Mouse (Mus musculus) neural tube, embryonic 13.5 days (tissue): ENCODE measurements around the gene Micall2. TPM values are rescaled to one million over a fixed set of nuclear protein-coding genes. Genes with fewer than 3 reads are reported as not detected.
"Not testable (repeated sequence)": the region's sequence is repeated elsewhere in the genome, so short reads cannot be mapped to it uniquely, and the experiment has no call there.

Experiments used
- ATAC-seq: fragments of 200-750 bp; cut with Nextera tagmentation; 2 replicates; pipeline ENCODE4 v1.8.0; 2017; ENCODE audit warnings: low read depth, mild to moderate bottlenecking, moderate TSS enrichment, moderate library complexity
- H3K27ac ChIP-seq: fragments of 300-500 bp; sonication (generic); replicated peaks from 2 replicates; pipeline ENCODE4 v1.5.1; 2015; ENCODE audit warnings: moderate library complexity, mild to moderate bottlenecking, inconsistent platforms
- H3K27me3 ChIP-seq: fragments of 300-500 bp; sonication (generic); 2 replicates; pipeline ENCODE4 v1.6.1; 2015; ENCODE audit warnings: mild to moderate bottlenecking, inconsistent platforms
- H3K36me3 ChIP-seq: fragments of 300-500 bp; sonication (generic); 2 replicates; pipeline ENCODE4 v1.6.1; 2015; ENCODE audit warnings: mild to moderate bottlenecking, inconsistent platforms
- H3K4me1 ChIP-seq: fragments of 300-500 bp; sonication (generic); replicated peaks from 2 replicates; pipeline ENCODE4 v1.6.1; 2015; ENCODE audit warnings: inconsistent platforms
- H3K4me2 ChIP-seq: fragments of 300-500 bp; sonication (generic); 2 replicates; pipeline ENCODE4 v1.6.1; 2015; ENCODE audit warnings: inconsistent platforms, mild to moderate bottlenecking, moderate library complexity
- H3K4me3 ChIP-seq: fragments of 300-500 bp; sonication (generic); 2 replicates; pipeline ENCODE4 v1.5.1; 2015; ENCODE audit warnings: mild to moderate bottlenecking, inconsistent platforms
- H3K9ac ChIP-seq: fragments of 300-500 bp; sonication (generic); 2 replicates; pipeline ENCODE4 v1.6.1; 2015; ENCODE audit warnings: moderate library complexity, mild to moderate bottlenecking, inconsistent platforms
- H3K9me3 ChIP-seq: fragments of 300-500 bp; sonication (generic); 2 replicates; pipeline ENCODE4 v1.6.1; 2016; ENCODE audit warnings: inconsistent platforms
- WGBS: fragments of 180-500 bp; shearing (Covaris S2); methylation state at CpG from one replicate; pipeline ENCODE4 v1.1.7; 2015; 5-methylcytosine and 5-hydroxymethylcytosine counted together
- polyA plus RNA-seq: library from polyadenylated mRNA; unstranded; fragments of >200 nt; fragmentation: Nextera tagmentation; extraction: Ambion mirVana; gene quantifications from 2 replicates; pipeline ENCODE4 v1.2.1, GENCODE M21; 2015

Micall2 gene
- polyA plus RNA-seq, 1 experiment from 2014 or later = 6.3 TPM

GRCm38 (mm10) chr5:139724336-139725116 lies 11.6 kb downstream of the Micall2 start:
- WGBS = 58% methylated on average over 10 of the region's 10 CpGs
- Histone ChIP-seq H3K27me3 (no peaks in the 10 kb centered on the region), H3K36me3 (no peaks in the 10 kb centered on the region), H3K4me1 (peaks cover 12% of the 10 kb centered on the region), H3K27ac (no peak overlapping the region), H3K9ac (0 out of 2 replicates have a peak overlapping the region, but pooled peaks have one; percentile 31), H3K9me3 (no peaks in the 10 kb centered on the region), H3K4me2 (no peak overlapping the region), H3K4me3 (no peak overlapping the region)
- no peak for ATAC-seq

GRCm38 (mm10) chr5:139723113-139723512 lies 13.0 kb downstream of the Micall2 start:
- Histone ChIP-seq H3K9me3 (no peaks in the 10 kb centered on the region), H3K27me3 (no peaks in the 10 kb centered on the region), H3K4me1 (peaks cover 21% of the 10 kb centered on the region), H3K4me3 (no peak overlapping the region), H3K9ac (no peak overlapping the region), H3K27ac (no peak overlapping the region), H3K4me2 (no peak overlapping the region), H3K36me3 (no peaks in the 10 kb centered on the region)
- no peak for ATAC-seq
- 63% methylated on average over 9 of the region's 9 CpGs for WGBS

- no peak overlapping the region for H3K4me2 ChIP-seq
- H3K4me3 ChIP-seq = no peak overlapping the region
- WGBS = 71% methylated on average over 6 of the region's 6 CpGs
- no peak overlapping the region for H3K9ac ChIP-seq
- no peak overlapping the region for H3K27ac ChIP-seq
- H3K36me3 ChIP-seq = no peaks in the 10 kb centered on the region
- no peaks in the 10 kb centered on the region for H3K9me3 ChIP-seq
- no peaks in the 10 kb centered on the region for H3K27me3 ChIP-seq
- peaks cover 21% of the 10 kb centered on the region for H3K4me1 ChIP-seq
- no peak for ATAC-seq
These were observed 13.4 kb downstream of the Micall2 start for GRCm38 (mm10) chr5:139722709-139723108.

- Histone ChIP-seq H3K4me2 (no peak overlapping the region), H3K27me3 (no peaks in the 10 kb centered on the region), H3K4me3 (no peak overlapping the region), H3K4me1 (peaks cover 9% of the 10 kb centered on the region), H3K9ac (no peak overlapping the region), H3K9me3 (no peaks in the 10 kb centered on the region), H3K36me3 (peaks cover 9% of the 10 kb centered on the region; the same call in 1 of the 2 replicates), H3K27ac (no peak overlapping the region)
- ATAC-seq = peak; percentile 54; the same call in 1 of the 2 replicates
- WGBS = 79% methylated on average over 6 of the region's 7 CpGs
These were observed 17.2 kb downstream of the Micall2 start for GRCm38 (mm10) chr5:139718949-139719348.

- 63% methylated on average over 6 of the region's 6 CpGs for WGBS
- no peak overlapping the region for H3K4me2 ChIP-seq
- H3K9ac ChIP-seq = no peak overlapping the region
- no peak overlapping the region for H3K27ac ChIP-seq
- H3K4me3 ChIP-seq = no peak overlapping the region
- peaks cover 9% of the 10 kb centered on the region for H3K4me1 ChIP-seq
- 0 out of 2 replicates have a peak, but pooled peaks have one; percentile 21 for ATAC-seq
- H3K9me3 ChIP-seq = no peaks in the 10 kb centered on the region
- no peaks in the 10 kb centered on the region for H3K27me3 ChIP-seq
- H3K36me3 ChIP-seq = peaks cover 9% of the 10 kb centered on the region; the same call in 1 of the 2 replicates
These were observed 17.6 kb downstream of the Micall2 start for GRCm38 (mm10) chr5:139718540-139718939.

GRCm38 (mm10) chr5:139717723-139718122 lies 18.4 kb downstream of the Micall2 start:
- WGBS = 98% methylated on average over 2 of the region's 2 CpGs
- no peak overlapping the region for H3K27ac ChIP-seq
- H3K27me3 ChIP-seq = no peaks in the 10 kb centered on the region
- H3K9ac ChIP-seq = no peak overlapping the region
- peaks cover 9% of the 10 kb centered on the region for H3K4me1 ChIP-seq
- H3K4me2 ChIP-seq = no peak overlapping the region
- ATAC-seq = no peak
- H3K36me3 ChIP-seq = peaks cover 9% of the 10 kb centered on the region; the same call in 1 of the 2 replicates
- no peak overlapping the region for H3K4me3 ChIP-seq
- H3K9me3 ChIP-seq = no peaks in the 10 kb centered on the region

- Histone ChIP-seq H3K4me1 (no peaks in the 10 kb centered on the region), H3K36me3 (peaks cover 52% of the 10 kb centered on the region), H3K27me3 (no peaks in the 10 kb centered on the region), H3K9me3 (0 out of 2 replicates have a peak, but pooled peaks cover 5% of the 10 kb centered on the region), H3K4me3 (no peak overlapping the region), H3K9ac (no peak overlapping the region), H3K4me2 (no peak overlapping the region), H3K27ac (no peak overlapping the region)
- no peak for ATAC-seq
- 91% methylated on average over 10 of the region's 10 CpGs for WGBS
These were observed 29.6 kb downstream of the Micall2 start for GRCm38 (mm10) chr5:139706496-139706895.

- Histone ChIP-seq H3K9ac (no peak overlapping the region), H3K4me1 (no peaks in the 10 kb centered on the region), H3K4me2 (no peak overlapping the region), H3K36me3 (peaks cover 19% of the 10 kb centered on the region), H3K4me3 (no peak overlapping the region), H3K27me3 (no peaks in the 10 kb centered on the region), H3K27ac (no peak overlapping the region), H3K9me3 (0 out of 2 replicates have a peak, but pooled peaks cover 5% of the 10 kb centered on the region)
- no peak for ATAC-seq
- WGBS = 59% methylated on average over 2 of the region's 2 CpGs
These were observed 33.2 kb downstream of the Micall2 start for GRCm38 (mm10) chr5:139702905-139703304.

- Histone ChIP-seq H3K9me3 (0 out of 2 replicates have a peak, but pooled peaks cover 5% of the 10 kb centered on the region), H3K36me3 (peaks cover 19% of the 10 kb centered on the region), H3K27ac (no peak overlapping the region), H3K9ac (no peak overlapping the region), H3K4me2 (no peak overlapping the region), H3K4me3 (no peak overlapping the region), H3K4me1 (no peaks in the 10 kb centered on the region), H3K27me3 (peaks cover 4% of the 10 kb centered on the region; the same call in 1 of the 2 replicates)
- ATAC-seq = no peak
- WGBS = 67% methylated on average over 10 of the region's 10 CpGs
These were observed 33.9 kb downstream of the Micall2 start for GRCm38 (mm10) chr5:139702236-139702635.

GRCm38 (mm10) chr5:139696954-139697353 lies 39.2 kb downstream of the Micall2 start:
- no peaks in the 10 kb centered on the region for H3K36me3 ChIP-seq
- H3K4me1 ChIP-seq = peaks cover 16% of the 10 kb centered on the region
- no peak overlapping the region for H3K4me3 ChIP-seq
- no peaks in the 10 kb centered on the region for H3K9me3 ChIP-seq
- 85% methylated on average over 6 of the region's 6 CpGs for WGBS
- no peak overlapping the region for H3K9ac ChIP-seq
- ATAC-seq = no peak
- peaks cover 8% of the 10 kb centered on the region; the same call in 1 of the 2 replicates for H3K27me3 ChIP-seq
- no peak overlapping the region for H3K27ac ChIP-seq
- H3K4me2 ChIP-seq = no peak overlapping the region

GRCm38 (mm10) chr5:139695876-139696275 lies 40.3 kb downstream of the Micall2 start:
- peaks cover 13% of the 10 kb centered on the region; the same call in 1 of the 2 replicates for H3K27me3 ChIP-seq
- 68% methylated on average over 3 of the region's 3 CpGs for WGBS
- not testable (repeated sequence) for H3K9ac ChIP-seq, H3K4me3 ChIP-seq, ATAC-seq, H3K9me3 ChIP-seq, H3K4me2 ChIP-seq, H3K36me3 ChIP-seq, H3K27ac ChIP-seq
- H3K4me1 ChIP-seq = peaks cover 16% of the 10 kb centered on the region

GRCm38 (mm10) chr5:139694989-139695571 lies 41.1 kb downstream of the Micall2 start:
- H3K9me3 ChIP-seq = no peaks in the 10 kb centered on the region
- peaks cover 16% of the 10 kb centered on the region for H3K4me1 ChIP-seq
- H3K4me2 ChIP-seq = peak overlapping the region; percentile 26; the same call in 1 of the 2 replicates
- peaks cover 20% of the 10 kb centered on the region for H3K27me3 ChIP-seq
- no peak overlapping the region for H3K27ac ChIP-seq
- no peak overlapping the region for H3K9ac ChIP-seq
- 0 out of 2 replicates have a peak, but pooled peaks have one; percentile 10 for ATAC-seq
- no peaks in the 10 kb centered on the region for H3K36me3 ChIP-seq
- 23% methylated on average over 7 of the region's 7 CpGs for WGBS
- no peak overlapping the region for H3K4me3 ChIP-seq
